Mouse (Mus musculus): Measurements from ENCODE around the gene Sf3b3. TPM values are rescaled to one million over a fixed set of nuclear protein-coding genes. Genes with fewer than 3 reads are reported as not detected.
"Not testable (repeated sequence)": the region's sequence is repeated elsewhere in the genome, so short reads cannot be mapped to it uniquely, and the experiment has no call there.

Gene Sf3b3
- total RNA-seq, 2 experiments from 2014 or later: 68.1 to 68.6 TPM

DNA sequence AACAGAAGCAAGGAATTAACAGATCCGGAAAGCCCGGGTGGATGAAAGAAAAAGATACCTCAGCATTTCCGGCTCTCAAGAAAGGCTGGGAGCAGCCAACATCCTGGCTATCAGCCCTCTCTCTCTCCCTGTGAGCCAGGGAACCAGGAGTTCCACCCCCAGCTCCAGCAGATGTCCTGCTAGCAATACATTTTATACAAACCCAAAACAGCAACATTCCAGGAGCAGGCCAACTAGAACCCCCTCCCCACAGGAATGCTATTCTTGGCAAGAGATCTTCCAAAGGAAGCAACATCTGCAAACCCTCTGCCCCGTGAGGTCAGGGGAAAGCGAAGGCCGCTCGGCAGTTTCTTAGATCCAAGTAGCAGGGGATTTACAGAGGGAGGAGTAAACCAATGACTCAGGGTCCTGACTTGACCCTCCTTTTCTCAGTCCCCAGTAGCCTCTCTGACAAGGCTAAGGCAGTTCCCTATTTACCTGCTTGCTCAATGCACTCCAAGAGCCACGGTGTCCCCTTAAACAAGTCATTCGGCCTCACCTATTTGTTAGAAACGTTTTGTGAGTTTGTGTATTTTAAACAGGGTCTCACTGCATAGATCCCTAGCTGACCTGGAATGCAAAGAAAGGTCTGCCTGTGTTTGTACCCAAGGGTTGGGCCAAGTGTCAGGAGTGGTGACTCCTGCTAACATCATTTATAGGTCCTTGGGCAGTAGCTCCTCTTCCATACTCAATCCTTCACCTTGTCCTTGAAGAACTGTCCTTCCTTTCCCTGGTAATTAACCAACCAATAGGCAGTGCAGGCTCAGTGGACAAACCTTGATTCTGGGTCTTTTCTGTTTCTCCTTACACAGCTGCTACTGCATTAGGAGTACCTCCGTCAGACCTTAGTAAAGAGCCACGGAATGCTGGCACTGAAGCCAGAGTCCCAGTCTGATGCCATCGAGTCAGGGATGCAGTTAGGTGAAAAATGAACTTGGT lies 37.8 kb downstream of the Sf3b3 start:
- DNase-seq (ENCODE audit: extremely low spot score in 1 of 2, low spot score in 1 of 2): no peak

DNA sequence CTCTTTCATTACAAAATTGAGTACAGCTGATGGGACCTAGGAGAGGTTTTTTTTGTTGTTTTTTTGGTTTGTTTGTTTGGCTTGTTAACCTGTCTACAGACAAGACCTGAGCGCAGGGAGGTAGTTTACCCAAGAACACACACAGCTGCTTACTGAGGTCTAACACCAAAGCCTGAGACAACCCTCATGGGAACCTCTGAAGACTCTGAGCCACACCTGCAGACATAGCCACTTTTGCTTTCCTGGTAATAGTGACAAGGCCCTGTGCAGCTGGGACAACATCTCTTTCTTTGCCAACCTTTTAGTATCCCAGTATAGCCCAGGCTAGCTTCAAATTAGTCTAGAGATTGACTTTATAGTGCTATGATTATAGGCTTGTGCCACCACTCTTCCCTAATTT lies 40.4 kb downstream of the Sf3b3 start:
- no peak for DNase-seq (ENCODE audit: extremely low spot score in 1 of 2, low spot score in 1 of 2)

DNA sequence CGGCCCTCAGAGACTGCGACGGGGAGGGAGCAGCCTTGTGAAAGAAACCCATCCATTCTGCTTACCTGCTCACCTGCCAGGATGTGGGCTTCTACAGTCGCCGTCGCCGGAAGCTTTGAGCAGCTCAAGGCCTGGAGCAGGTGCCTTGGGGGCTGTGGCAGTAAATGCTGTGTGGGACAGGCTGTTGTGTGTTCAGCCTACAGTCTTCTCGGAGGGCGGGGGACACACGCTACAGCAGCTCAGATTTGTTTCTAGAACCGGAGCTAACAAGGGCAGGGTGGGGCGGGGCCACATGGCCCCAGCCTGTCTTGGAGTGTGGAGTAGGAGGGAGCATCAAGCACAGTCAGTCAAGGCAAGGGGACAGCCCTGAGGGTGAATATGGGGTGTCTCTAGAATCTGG lies 40.9 kb downstream of the Sf3b3 start, which contains the start of gene Il34:
Gene Il34, minus strand, starts transcription at position 256 of the 400 bp plus-strand sequence.
- no peak for DNase-seq (ENCODE audit: extremely low spot score in 1 of 2, low spot score in 1 of 2)

DNA sequence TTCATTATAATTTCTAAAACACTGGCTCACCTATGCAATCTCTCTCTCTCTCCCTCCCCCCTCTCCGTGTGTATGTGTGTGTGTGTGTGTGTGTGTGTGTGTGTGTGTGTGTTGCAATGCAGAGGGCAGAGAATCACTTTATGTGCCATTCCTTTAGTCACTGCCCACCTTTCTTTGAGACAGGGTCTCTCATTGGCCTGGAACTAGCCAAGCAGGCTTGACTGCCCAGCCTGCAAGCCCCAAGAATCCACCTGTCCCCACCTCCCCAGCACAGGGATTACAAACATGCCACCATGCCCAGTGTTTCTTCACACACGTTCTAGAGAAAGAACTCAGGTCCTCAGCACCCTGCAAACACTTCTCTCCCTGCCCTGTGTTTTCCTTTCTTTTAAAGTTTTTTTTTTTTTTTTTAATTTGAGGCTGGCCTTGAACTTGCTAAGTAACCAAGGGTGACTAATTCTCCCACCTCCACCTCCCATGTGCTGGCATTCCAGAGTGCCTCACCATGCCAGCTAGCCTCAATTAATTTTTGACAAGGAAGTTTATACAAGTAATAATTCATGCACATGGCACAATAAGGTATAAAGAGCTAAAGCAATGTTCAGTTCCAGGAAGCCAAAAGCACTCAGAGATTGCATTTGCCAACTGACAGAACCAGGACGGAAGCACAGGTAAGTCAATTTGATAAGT lies 41.6 kb downstream of the Sf3b3 start:
- no peak for DNase-seq (ENCODE audit: extremely low spot score in 1 of 2, low spot score in 1 of 2)

DNA sequence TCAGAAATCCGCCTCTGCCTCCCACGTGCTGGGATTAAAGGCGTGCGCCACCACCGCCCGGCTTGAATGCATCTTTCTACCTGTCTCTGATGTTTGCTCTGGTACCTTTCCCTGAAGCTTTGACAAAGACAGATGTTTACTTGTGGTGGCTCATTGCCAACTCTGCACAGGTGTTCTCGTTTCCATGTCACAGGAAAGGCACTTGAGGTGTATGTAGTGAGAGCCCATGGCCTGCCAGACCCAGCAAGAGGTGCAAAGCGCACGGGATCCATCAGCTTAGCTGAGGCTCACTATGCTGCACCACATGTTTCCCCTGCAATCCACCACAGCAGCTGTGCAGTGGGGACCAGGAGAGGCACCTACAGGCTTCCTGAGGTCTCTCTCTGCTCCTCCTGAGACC lies 42.7 kb downstream of the Sf3b3 start:
- no peak for DNase-seq (ENCODE audit: extremely low spot score in 1 of 2, low spot score in 1 of 2)

DNA sequence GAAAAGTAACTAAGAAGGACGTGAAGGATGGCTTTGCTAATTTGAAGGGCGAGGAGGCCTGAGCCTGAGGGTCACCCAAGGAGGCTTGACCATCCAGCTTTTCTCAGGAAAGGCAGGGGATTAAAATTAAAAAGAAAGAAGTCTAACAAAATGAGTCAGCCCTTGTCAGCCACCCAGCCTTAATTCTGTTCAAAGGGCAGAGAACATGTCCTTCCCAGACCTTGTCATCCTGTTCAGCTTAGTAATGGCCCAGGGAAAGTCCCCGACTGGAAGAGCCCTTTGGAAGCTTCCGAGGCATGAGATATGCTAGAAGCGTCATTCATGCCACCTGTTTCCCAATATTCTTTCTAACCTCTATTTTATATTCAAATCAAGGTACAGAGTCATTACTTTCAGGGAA lies 43.6 kb downstream of the Sf3b3 start:
- DNase-seq (ENCODE audit: extremely low spot score in 1 of 2, low spot score in 1 of 2): no peak

DNA sequence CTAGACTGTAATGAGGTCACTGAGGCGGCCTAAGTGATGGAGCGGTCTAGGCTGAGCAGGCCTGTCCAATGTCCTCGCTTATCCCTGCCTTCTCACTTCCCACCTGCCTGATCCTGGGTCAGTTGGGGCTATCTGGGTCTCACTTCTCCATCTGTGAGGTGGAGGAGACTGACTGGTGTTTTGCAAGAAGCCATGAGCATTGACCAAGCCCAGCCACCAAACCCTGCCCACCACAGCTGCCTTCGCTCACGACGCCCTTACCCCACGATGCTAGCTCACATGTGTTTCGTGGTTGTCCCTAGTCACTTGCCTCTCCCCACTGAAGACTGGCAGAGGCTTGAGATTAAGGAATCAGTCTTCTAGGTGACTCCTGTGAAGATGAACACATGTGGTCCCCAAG lies 49.5 kb downstream of the Sf3b3 start:
- no peak for DNase-seq (ENCODE audit: extremely low spot score in 1 of 2, low spot score in 1 of 2)

DNA sequence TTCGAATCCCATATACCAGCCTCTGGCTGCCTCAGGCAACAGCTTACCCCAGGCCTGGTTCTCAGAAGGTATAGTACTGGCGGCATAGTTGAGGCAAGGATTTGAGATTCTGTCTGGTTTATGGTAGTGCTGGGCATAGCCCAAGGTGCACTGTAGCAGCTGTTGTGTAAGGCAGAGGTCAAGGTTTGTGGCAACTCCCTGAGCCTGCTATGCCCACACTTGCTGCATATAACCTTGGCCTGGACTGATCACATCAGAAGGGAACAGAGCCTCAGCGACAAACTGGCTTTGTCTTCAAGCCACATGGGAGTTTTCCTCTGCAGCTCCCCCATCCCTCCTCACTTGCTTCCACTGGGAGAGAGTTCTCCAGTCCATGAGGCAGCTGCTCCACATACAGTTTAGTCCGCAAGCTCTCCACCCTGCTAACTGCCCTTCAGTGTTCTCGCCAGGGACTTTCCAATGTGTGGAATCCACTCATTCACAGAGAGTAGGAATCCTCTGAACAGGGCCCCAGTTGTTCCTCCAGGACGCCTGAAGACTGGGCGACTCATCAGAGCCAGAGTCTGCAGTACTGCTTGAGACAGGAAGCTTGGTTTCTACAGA lies 52.1 kb downstream of the Sf3b3 start:
- no peak for DNase-seq (ENCODE audit: extremely low spot score in 1 of 2, low spot score in 1 of 2)

DNA sequence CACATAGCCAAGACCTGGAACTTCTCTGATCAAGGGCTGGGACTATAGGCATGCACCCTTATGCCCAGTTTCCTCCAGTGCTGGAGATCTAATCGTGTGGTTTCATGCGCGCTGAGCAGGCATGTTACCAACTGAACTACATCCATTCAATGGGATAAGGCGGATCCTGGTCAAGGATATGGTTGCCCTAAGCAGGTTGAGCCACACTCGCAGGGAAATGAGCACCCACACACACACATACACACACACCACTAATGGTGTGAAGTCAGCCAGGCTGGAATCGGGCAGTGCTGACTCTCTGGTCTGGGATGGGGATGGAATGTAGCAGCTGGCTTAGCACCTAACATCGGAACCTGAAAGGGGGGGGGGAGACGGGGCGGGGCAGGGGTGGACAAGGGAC lies 52.7 kb downstream of the Sf3b3 start:
- DNase-seq (ENCODE audit: extremely low spot score in 1 of 2, low spot score in 1 of 2): no peak

DNA sequence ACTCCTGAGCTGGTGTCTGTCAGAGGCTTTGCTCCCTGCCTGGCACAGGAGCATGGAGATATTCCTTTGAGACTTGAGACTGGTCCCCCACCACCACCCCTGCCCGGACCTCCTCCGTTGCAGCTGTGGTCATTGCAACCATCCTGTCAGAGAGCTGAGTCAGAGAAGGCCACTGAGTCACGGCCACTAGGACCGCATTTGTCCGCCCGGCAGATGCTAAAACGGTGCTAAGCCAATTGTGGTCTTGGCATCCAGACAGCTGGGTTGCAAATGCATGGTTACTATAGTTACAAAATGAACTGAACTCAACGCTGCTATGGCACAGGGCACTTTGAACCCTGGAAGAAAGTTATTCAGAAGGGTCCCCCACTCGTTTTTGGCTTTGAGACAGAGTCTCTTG lies 53.1 kb downstream of the Sf3b3 start:
- no peak for DNase-seq (ENCODE audit: extremely low spot score in 1 of 2, low spot score in 1 of 2)

DNA sequence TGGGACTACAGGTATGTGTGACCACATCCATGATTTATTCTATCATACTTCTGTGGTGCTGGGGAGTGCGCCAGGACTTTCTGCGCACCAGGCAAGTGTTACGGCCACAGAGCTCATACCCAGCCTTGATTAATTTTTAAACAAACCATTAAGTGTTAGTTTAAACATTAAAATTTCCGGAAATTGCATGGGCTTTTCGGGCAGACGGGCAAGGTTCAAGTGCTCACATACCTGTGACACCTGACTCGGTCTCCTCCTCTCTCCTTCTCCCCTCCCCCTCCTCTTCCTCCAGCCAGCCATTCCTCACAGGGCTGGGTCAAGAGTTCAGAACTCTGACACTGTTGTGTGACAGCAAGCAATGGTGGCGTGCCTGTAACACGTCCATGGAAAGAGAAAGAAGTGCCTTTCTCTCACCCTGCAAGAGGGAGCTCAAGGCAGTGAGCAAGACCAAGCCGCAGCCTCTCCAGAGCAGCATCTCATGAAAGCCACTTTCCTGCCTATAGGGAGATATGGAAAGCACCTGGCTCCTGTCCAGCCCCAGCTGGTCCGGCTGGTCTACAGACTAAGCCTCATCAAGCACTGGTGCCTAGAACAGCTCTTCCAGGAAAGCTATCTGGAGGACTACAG lies 53.9 kb downstream of the Sf3b3 start:
- no peak for DNase-seq (ENCODE audit: extremely low spot score in 1 of 2, low spot score in 1 of 2)

DNA sequence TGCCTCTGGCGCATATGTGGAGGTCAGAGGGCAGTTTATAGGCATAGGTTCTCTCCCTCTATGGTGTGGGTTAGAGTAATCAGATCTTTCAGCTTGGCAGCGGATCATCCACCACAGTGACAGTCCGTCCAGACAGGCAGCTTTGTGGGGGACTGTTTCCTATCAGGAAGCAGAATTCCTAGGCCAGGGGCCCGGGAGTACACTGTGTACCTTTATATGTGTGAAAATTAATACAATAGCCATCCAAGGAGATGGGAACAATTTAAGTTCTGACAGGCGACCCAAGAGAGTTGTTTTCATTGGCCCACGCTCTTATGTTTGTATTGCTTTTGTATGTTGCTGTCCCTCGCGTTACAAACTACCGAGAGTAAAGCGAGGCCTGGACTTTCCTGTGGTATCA lies 55.4 kb downstream of the Sf3b3 start:
- no peak for DNase-seq (ENCODE audit: extremely low spot score in 1 of 2, low spot score in 1 of 2)

DNA sequence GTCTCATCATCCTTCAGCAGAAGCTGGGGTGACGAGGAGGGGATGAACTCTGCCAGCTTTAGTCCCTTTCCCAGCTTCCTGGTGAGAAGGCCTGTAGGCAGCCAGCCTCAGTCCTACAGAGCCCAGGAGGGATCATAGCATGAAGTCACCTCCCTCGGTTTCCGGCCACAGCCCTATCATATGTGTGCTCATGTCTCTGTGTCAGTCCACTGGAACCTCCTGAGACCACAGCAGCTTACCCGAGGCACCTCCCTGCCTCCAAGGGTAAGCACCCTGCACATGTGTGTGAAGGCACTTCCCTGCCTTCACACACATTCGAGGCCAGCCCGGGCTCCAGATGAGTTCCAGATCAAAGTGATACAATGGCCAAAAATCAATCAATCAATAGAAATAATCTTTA lies 56.3 kb downstream of the Sf3b3 start:
- no peak for DNase-seq (ENCODE audit: extremely low spot score in 1 of 2, low spot score in 1 of 2)

DNA sequence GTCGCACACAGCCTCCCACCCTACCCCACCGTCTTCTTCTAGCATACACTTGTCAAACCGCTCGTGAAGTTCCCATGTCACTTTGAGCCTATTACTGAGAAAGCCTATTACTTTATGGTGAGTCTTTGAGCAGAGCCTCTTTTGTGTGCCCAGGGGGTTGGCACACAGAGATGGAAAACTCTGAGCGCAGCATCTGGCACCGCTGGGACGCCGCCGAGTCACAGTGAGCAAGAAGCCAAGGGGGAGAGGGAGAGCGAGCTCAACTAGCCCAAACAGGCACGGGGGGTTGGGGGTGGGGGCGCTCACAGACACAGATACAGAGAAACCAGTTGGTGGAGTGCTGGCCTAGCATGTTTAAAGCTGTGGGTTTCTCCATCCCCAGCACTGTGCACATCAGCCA lies 57.0 kb downstream of the Sf3b3 start:
- no peak for DNase-seq (ENCODE audit: extremely low spot score in 1 of 2, low spot score in 1 of 2)

DNA sequence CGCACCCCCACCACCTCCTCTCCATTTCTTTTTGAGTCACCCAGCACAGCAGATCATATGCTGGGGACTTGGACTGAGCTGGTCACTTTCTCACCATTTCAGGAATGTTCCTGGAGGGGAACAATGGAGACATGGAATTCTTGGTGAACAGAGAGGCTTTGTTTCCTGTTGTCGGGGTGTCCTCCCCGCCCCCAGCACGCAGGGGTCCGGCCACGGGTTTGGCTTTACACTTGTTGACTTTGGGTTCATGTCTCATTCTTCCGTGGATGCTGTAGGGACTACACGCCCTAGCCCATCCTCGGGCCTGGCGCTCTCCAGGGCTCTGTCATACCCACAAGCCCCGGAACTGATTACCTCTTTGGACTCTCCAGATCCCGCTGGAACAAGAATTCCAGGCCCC lies 57.6 kb downstream of the Sf3b3 start:
- no peak for DNase-seq (ENCODE audit: extremely low spot score in 1 of 2, low spot score in 1 of 2)

DNA sequence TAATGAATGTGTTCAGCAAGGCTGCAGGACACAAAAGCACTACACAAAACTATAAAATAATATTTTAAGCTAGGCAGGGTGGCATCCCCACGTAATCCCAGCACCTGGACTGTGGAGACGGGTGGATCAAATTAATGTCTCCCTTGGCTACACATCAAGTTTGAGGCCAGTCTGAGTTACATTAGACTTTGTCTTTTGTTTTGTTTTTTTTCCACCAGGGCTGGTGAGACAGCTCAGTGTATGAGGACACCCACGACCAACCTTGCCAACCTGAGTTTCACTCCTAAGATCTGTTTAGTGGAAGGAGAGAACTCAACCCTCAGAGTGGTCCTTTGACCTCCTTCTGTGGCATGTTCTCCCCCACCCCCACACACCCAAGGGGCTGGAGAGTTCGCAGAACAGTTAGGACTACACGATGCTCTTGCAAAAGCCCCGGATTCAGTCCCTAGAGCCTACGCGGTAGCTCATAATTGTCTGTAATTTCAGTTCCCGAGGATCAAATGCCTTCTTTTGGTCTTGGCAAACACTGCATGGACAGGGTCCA lies 59.1 kb downstream of the Sf3b3 start:
- no peak for DNase-seq (ENCODE audit: extremely low spot score in 1 of 2, low spot score in 1 of 2)

DNA sequence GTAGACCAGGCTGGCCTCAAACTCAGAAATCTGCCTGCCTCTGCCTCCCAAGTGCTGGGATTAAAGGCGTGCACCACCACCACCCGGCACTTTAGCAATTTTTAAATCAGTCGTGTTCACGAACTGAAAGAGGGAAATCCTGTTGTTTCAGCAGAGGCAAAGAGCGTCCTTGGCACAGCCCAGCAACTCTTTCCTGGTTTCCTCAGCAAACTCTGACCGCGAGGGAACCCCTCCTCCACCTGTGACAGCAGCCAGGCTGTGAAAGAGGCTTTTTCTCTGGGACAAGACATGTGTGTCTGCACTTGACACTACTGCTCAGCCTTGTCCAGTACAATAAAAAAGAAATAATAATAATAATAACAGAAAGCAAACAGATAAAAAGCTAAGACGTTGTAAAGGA lies 59.7 kb downstream of the Sf3b3 start:
- DNase-seq (ENCODE audit: extremely low spot score in 1 of 2, low spot score in 1 of 2): no peak

DNA sequence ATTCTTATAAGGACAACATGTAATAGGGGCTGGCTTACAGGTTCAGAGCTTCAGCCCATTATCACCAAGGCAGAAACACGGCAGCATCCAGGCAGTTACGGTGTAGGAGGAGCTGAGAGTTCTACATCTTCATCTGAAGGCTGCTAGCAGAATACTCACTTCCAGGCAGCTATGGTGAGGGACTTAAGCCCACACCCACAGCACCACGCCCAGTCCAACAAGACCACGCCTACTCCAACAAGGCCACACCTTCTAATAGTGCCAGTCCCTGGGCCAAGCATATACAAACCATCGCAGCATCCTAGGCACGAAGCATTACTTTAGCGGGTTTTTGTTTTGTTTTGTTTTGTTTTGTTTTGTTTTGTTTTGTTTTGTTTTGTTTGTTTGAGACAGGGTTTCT lies 60.1 kb downstream of the Sf3b3 start:
- not testable (repeated sequence) for DNase-seq (ENCODE audit: extremely low spot score in 1 of 2, low spot score in 1 of 2)

DNA sequence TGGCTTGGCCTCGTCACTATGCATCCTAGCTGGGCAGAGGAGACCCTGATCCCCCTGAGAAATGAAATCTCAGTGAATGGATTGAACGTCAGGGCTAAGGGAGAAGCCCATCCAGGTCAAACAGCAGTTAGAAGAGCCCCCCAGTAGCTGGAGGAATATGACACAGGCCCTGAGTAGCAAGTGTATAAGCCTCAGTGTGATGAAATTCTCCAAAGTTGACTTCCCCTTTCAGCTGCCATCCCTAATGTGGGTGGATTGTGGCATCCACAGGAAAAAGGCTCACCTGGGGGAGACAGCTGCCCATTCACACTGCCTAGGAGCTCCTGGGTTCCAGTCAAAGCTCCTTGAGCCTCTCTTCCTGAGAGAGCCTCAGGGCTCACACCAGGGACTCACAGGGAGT lies 61.2 kb downstream of the Sf3b3 start:
- DNase-seq (ENCODE audit: extremely low spot score in 1 of 2, low spot score in 1 of 2): no peak

DNA sequence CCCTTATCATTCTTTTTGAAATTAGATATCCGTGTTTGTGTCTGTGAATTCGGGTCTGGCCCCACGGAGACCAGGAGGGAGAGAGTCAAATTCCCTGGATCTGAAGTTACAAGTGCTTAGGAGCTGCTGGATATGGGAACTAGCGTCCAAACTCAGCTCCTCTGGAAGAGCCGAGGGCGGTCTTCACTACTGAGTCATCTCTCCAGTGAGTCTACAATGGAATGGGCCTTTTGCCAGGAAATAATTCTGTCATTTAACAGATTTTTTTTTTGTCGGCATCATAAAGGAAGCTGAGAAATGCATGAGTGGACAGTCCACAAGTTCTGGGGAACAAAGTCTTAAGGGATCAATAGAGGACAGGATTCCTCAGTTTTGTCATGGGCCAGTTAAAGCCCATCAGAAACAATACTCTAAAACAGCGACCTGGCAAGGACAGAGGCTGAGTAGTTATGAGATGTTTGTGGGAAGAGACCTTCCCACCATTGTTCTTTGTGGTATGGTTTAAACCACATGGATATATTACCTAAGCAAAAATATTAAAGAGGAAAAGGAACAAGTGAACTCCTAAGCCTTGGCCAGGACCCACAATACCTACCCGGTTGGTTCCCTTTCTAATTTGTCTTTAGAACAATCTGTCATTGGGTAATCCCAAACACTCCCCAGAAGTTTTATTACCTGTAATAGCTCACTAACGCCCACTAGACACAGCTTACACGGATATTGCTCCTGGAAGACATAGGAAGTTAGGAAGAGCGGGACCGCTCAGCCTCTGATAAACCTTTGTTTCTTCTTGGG lies 66.5 kb downstream of the Sf3b3 start:
- no peak for DNase-seq (ENCODE audit: extremely low spot score in 1 of 2, low spot score in 1 of 2)

Data from layer of hippocampus, postnatal 25 days (tissue).